Mouse (Mus musculus): ENCODE results near the gene Osbpl7. TPM values are rescaled to one million over a fixed set of nuclear protein-coding genes. Genes with fewer than 3 reads are reported as not detected.
A peak's percentile ranks its signal among the peaks of the same experiment; 100 is the strongest.

The Osbpl7 gene
- total RNA-seq (2015) (5.3 and 6.5 TPM in 2 replicates), total RNA-seq (2017) (7.1 and 7.5 TPM in 2 replicates)

GRCm38 (mm10) chr11:97050216-97050943 is at the start of gene Osbpl7:
Osbpl7 (plus strand) TSS chr11:97050628.
- ATAC-seq (ENCODE audit: poor library complexity, severe bottlenecking), result peak; percentile 77

GRCm38 (mm10) chr11:97003170-97003569 is 47.3 kb upstream of the Osbpl7 start:
- ATAC-seq (ENCODE audit: poor library complexity, severe bottlenecking), result no peak

DNA sequence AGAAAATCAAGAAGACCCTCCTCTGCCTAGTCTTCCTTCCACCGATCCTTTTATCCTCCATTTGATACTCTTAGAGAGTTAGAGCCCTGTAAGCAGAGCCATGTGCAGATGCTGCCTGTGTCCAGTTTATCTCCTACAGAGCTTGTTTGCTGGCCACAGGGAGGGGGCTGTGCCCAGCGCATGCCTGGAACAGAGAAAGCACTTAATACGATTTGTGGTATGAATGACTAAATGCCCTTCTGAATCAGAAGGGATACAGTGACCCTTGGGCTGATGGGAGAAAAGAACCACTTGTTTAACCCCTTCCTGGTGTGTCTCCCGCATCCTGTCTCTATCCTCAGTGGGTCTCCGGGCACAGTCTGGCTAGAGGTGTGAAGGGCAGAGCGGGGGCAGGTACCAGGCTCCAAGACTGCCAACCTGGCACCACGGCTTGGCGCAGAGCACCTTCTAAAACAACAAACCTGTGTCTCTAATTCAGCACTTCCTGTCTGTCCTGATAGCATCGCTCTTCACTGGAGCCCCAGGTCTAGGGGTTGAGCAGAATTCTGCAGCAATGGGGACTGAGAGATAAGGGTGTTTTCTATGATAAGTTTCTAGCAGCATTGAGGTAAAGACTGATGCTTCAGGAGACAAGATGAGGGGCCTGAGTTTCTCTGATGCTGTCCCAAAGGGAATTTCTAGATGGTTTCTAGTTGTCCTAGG is 43.2 kb upstream of the Osbpl7 start:
- ATAC-seq (ENCODE audit: poor library complexity, severe bottlenecking), result no peak

DNA sequence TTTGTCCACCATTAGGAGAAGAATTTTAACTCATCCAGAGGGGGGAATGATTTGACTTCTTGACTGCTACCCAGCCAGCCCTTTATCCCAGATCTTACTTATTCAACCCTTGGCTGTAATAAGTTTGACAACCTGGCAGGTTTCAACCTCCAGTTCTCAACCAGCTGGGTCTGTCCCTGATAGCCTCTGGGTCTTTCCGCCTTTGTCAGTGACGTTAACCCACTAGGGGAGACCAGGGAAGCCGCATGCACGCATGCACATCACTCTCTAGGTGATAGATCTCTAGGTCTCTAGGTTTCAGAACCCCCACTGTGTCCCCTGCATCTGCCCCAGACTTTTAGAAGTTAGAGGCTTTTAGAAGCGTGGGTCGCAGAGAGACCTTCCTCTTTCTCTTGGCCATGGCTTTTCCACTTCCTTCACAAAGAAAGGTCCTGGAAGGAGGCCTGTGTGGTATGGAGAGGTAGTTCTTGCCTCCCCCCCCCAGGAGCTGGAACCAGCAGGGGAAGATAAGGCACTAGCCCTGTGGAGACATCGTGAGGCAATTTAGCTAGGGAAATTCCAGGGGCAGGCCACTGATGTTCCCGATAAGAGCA is 41.1 kb upstream of the Osbpl7 start:
- ATAC-seq (ENCODE audit: poor library complexity, severe bottlenecking), result no peak

- ATAC-seq (ENCODE audit: poor library complexity, severe bottlenecking), result no peak
Measured at GRCm38 (mm10) chr11:97013121-97013670, 37.2 kb upstream of the Osbpl7 start, which contains the start of gene Sp6. Sp6 (plus strand) TSS chr11:97013394.

GRCm38 (mm10) chr11:97017696-97018582 is 32.5 kb upstream of the Osbpl7 start:
- ATAC-seq (ENCODE audit: poor library complexity, severe bottlenecking), result no peak

GRCm38 (mm10) chr11:97018583-97019344 is 31.7 kb upstream of the Osbpl7 start:
- no peak for ATAC-seq (ENCODE audit: poor library complexity, severe bottlenecking)

- no peak for ATAC-seq (ENCODE audit: poor library complexity, severe bottlenecking)
Measured at GRCm38 (mm10) chr11:97019345-97019708, 31.1 kb upstream of the Osbpl7 start.

DNA sequence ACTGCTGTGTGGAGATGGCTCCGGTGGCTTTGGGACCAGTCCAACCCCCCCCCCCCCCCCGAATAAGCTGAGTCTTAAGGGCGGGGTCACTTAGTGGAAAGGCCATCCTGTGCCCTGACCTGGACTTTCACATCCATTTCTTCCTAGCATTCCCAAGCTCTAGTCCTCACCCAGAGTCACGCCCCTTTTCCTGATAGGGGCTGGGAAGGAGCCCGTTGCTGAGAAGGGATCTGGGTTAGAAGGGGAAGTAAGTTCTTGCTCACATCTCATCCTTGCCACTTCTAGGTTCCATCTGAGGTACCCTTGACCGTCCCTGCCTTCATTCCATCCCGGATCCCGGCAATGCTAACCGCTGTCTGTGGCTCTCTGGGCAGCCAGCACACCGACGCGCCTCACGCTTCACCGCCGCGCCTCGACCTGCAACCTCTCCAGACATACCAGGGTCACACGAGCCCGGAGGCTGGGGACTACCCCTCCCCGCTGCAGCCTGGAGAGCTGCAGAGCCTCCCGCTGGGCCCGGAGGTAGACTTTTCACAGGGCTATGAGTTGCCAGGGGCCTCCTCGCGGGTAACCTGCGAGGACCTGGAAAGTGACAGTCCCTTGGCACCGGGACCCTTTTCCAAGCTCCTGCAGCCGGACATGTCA is 29.2 kb upstream of the Osbpl7 start:
- no peak for ATAC-seq (ENCODE audit: poor library complexity, severe bottlenecking)

GRCm38 (mm10) chr11:97021873-97022484 is 28.4 kb upstream of the Osbpl7 start:
- ATAC-seq (ENCODE audit: poor library complexity, severe bottlenecking), result peak; percentile 74

GRCm38 (mm10) chr11:97024977-97025376 is 25.5 kb upstream of the Osbpl7 start:
- ATAC-seq (ENCODE audit: poor library complexity, severe bottlenecking), result no peak

DNA sequence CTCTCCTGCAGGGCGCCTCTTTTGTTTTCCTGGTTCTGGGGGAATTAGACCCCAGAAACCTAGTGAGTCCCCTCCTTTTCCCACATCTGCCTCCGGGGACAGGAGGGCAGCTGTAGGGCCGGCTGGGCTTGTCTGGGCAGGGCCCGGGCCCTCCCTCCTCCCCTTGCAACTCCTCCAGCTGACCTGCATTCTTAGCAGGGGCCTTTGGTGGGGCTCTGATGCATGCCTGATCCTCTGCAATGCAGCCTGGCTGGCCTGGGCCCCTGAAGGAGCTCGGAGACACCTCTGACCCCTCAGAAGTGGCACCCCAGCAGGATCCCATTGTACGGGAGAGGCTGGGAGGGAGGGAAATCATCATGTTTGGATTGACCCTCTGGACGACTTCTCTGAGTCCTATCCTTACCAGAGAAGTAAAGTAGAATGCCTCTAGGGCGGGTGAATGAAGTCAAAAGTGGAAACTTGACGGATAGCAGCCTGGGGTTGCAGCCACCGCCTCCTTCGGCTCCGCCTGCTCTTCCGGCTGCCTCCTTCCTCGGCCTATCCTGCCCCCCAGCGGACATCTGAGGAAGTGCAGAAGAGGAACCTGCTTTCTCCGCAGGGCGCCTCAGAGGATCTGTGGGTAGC is 24.6 kb upstream of the Osbpl7 start:
- peak; percentile 86 for ATAC-seq (ENCODE audit: poor library complexity, severe bottlenecking)

- ATAC-seq (ENCODE audit: poor library complexity, severe bottlenecking), result peak; percentile 92
Measured at GRCm38 (mm10) chr11:97029686-97030417, 20.6 kb upstream of the Osbpl7 start, which contains the start of gene Scrn2. Scrn2 (plus strand) TSS chr11:97029938.

GRCm38 (mm10) chr11:97030426-97030825 is 20.0 kb upstream of the Osbpl7 start:
- ATAC-seq (ENCODE audit: poor library complexity, severe bottlenecking), result no peak

- ATAC-seq (ENCODE audit: poor library complexity, severe bottlenecking), result no peak
Measured at GRCm38 (mm10) chr11:97031977-97032376, 18.5 kb upstream of the Osbpl7 start.

DNA sequence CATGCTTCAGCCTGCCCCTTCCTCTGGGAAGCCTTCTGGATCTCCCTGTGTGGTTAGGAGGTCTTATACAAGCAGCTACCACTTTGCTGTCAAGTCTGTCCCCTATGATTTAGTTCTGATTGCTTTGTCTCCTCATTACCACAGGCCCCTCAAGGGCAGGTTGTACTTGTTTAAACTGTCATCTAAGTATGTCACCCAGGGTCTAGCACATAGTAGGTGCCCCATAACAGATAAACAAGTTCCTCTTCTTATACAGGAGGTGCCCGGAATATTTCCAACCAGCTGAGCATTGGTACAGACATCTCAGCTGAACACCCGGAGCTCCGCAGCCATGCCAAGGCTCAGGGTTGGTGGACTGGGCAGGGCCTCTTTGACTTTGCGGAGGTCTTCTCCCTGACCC is 17.9 kb upstream of the Osbpl7 start:
- no peak for ATAC-seq (ENCODE audit: poor library complexity, severe bottlenecking)

DNA sequence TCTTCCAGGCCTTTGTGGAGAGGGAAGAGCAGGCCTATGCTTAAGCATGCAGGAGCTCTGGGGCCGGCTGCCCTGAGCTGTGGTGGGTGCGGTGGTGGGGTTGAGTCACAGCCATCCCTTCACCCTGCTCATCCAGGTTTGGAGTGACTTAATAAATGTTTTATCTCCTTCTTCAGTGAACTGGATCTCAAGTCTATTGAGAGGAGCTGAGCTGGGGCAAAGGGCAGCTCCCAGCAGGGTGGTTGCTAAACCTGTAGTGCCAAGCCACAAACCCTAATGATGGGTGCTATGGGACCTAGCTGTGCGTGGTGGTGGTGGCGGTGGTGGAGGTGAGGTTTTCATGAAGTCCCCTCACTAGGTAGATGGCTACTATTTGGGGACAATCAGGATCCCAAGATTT is 16.6 kb upstream of the Osbpl7 start:
- ATAC-seq (ENCODE audit: poor library complexity, severe bottlenecking), result no peak

GRCm38 (mm10) chr11:97036141-97036540 is 14.3 kb upstream of the Osbpl7 start:
- ATAC-seq (ENCODE audit: poor library complexity, severe bottlenecking), result no peak
